Mouse (Mus musculus): Measurements from ENCODE around the gene Large1. TPM values are rescaled to one million over a fixed set of nuclear protein-coding genes. Genes with fewer than 3 reads are reported as not detected.

Gene Large1
- total and polyA plus RNA-seq, 2 experiments = 1.9 to 3.5 TPM

DNA sequence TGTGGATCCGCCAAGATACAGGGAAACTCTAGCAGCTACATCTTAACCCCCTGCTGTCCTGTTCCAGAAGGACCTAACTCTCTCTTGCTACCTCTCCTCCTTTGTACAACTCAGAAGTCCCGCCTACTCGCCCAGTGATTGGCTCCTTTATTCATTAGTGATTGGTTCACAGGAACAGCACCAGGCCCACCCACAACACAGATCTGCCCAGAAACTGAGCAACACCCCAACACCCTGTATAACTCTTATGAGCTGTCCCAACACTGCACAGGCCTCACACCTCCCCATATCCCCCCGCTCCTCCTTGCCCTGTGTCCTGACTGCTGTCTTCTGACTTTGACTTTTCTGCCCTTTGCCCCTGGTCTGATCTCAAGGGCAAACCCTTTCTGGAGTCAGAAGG lies 587.6 kb downstream of the Large1 start:
- DNase-seq (ENCODE audit: extremely low read depth, low read depth, low spot score) = no peak
- WGBS = 87% methylated on average over 4 of the region's 4 CpGs
- Histone ChIP-seq H3K9ac (ENCODE audit: low read depth, low read length) (no peak overlapping the region), H3K27me3 (ENCODE audit: control insufficient read depth, insufficient read depth, low read length) (no peaks in the 10 kb centered on the region), H3K27ac (replicated peaks; ENCODE audit: insufficient read depth, low read depth, low read length) (no peak overlapping the region), H3K4me1 (ENCODE audit: control insufficient read depth, insufficient read depth, low read length) (no peaks in the 10 kb centered on the region), H3K4me3 (ENCODE audit: insufficient read depth, low read depth, low read length) (no peak overlapping the region), H3K36me3 (ENCODE audit: control insufficient read depth, insufficient read depth, low read length) (no peaks in the 10 kb centered on the region), H3K79me2 (ENCODE audit: control insufficient read depth, insufficient read depth, low read length) (no peaks in the 10 kb centered on the region)
- TF ChIP-seq CTCF (IDR thresholded peaks at IDR 0.05; ENCODE audit: low read depth, low read length) = no peak
- TF ChIP-seq POLR2A (IDR thresholded peaks at IDR 0.05; ENCODE audit: extremely low read depth, insufficient read depth, low read length) = no peak
